Mouse (Mus musculus): ENCODE measurements around the gene 5730455P16Rik. TPM values are rescaled to one million over a fixed set of nuclear protein-coding genes. Genes with fewer than 3 reads are reported as not detected.
"Not testable (repeated sequence)": the region's sequence is repeated elsewhere in the genome, so short reads cannot be mapped to it uniquely, and the experiment has no call there.

5730455P16Rik gene
- total RNA-seq, 2 experiments from 2014 or later: 28.9 to 30.8 TPM

DNA sequence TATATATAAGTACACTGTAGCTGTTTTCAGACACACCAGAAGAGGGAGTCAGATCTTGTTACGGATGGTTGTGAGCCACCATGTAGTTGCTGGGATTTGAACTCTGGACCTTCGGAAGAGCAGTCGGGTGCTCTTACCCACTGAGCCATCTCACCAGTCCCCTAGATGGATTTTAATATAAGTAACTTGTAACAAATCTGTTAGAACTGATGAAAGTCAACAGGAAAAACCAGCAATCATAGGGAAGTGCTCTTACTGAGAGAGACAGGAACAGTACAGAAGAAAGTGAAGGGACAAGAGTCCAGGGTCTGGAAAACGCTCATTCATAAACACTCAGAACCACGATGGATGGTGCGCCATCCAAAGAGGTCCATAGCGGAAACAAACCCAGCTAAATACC is 1.4 kb upstream of the 5730455P16Rik start:
- not testable (repeated sequence) for DNase-seq

DNA sequence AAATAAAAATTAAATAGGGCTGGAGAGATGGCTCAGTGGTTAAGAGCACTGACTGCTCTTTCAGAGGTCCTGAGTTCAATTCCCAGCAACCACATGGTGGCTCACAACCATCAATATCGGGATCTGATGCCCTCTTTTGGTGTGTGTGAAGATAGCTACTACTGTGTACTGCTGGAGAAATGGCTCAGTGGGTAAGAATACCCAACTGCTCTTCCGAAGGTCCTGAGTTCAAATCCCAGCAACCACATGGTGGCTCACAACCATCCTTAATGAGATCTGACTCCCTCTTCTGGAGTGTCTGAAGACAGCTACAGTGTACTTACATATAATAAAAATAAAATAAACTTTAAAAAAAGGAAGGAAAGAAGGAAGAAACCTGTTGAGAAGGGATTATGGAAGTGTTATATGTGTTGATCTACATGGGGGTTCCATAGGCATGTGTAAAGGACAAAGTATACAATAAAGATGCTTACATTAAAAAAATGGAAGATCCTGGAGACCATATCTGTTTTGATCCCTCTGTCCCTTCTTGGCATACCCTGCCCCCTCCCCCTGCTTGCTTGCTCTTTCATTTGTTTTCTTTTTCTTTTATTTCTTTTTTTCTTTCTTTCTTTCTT is 726 bp upstream of the 5730455P16Rik start:
- DNase-seq: not testable (repeated sequence)

DNA sequence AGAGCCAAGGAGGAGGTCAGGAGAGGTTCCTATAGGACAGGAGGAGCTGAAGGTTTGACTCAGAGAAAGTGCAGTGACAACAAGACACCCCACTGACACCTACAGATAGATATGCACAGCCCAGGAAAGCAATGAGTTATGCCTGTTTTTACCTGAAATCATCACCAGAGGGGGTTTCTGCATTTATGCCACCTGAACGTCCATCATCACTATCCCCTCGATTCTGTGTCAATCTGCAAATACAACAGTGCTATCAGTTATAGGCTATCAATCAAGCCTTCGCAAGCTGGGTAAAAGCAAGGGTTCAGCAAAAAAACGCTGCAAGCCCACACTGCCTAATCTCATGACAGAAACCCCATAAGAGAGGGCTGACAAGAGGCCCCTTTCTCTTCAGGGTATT is 1.2 kb downstream of the 5730455P16Rik start:
- DNase-seq: no peak

DNA sequence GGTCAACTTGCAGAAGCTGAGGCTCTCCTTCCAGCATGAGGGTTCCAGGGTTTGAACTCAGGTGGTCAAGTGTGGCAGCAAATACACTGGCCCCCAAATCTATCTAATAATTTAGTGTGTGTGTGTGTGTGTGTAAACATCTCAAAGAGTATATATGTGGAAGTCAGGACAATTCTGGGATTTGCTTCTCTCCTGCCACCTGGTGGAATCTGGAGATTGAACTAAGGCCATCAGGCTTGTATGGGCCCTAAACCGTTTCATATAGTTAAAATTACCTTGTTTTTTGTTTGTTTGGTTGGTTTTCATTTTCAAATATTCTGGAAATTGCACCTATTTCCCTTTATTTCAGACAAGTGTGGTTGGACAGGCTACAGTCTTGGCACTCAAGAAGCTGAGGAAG is 8.9 kb downstream of the 5730455P16Rik start:
- no peak for DNase-seq

DNA sequence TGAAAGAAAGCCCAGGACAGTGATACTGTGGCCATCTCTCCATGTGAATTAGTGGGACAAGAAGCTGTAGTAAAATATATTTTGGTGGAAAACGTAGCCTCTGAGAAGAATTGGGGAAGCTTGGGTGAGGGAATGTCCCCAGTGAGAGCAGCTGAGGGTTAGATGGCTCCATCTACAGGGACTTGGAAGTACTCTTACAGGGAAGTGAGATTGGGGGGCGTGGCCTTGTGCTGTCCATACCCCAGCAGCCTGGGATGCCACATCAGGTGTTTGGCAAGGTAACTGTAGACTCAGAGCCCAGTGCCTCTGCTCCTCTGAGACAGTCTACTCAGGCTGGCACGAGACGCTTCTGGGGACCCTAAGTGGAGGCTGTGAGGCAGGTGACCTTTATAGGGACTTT is 23.0 kb downstream of the 5730455P16Rik start:
- no peak for DNase-seq

DNA sequence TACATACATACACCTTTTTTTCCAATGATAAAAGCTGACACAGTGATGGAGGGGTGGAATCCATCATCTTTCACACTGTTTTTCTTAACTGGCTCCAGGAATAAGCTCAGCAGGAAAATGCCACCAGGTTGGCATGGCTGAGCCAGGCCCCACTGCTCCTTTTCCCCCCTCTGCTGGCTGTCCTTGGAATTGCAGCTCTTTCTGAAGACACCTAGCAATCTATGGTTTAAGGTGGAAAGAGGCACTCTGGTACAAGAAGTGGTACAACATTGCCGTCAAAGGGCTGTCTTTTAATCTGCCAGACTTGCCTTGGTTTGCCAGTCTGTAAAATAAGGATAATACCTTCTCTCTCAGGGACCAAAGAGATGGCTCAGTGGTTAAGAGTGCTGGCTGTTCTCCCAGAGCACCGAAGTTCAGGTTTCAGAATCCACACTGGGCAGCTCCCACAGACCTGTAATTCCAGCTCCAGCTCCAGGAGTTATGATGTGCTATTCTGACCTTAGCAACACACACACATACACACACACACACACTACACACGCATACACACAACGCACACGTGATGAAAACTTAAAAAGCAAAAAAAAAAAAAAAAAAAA is 25.9 kb downstream of the 5730455P16Rik start:
- peak; percentile 46 for DNase-seq

DNA sequence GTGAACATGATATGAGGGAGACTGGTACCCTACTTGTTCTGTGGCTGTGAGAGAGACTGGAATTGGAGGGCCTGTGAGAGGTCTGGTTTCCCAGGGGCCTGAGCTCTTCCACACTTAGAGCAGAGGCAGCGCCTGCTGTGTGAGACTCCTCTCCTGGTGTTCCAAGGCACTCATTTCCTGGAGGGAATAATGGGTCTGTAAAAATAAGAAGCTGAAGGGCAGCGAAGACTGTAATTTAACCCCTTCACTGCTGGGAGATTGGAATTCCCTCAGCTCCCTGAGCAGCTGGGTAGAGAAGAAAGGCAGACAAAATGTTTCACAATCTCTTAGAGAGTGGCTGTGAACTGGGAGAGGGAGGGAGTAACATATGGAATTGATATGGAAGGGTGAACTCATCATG is 35.4 kb downstream of the 5730455P16Rik start:
- no peak for DNase-seq

DNA sequence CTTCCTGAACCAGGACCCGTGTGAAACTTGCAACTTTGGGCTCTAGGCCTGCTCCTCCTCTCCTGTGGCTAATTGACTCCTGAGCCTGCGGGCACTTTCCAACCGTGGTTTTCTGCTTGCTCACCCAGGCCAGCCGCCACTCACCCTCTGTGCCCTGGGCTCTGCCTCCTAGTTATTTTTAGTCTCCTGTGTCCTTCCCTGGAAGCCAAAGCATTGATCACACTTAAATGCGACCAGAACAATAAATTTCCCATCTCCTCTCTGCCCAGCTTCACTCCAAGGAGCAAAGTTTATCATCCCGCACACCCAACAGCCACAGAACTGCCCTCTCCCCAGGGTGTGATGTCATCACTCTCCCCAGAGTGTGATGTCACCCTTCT is 41.5 kb downstream of the 5730455P16Rik start:
- no peak for DNase-seq

DNA sequence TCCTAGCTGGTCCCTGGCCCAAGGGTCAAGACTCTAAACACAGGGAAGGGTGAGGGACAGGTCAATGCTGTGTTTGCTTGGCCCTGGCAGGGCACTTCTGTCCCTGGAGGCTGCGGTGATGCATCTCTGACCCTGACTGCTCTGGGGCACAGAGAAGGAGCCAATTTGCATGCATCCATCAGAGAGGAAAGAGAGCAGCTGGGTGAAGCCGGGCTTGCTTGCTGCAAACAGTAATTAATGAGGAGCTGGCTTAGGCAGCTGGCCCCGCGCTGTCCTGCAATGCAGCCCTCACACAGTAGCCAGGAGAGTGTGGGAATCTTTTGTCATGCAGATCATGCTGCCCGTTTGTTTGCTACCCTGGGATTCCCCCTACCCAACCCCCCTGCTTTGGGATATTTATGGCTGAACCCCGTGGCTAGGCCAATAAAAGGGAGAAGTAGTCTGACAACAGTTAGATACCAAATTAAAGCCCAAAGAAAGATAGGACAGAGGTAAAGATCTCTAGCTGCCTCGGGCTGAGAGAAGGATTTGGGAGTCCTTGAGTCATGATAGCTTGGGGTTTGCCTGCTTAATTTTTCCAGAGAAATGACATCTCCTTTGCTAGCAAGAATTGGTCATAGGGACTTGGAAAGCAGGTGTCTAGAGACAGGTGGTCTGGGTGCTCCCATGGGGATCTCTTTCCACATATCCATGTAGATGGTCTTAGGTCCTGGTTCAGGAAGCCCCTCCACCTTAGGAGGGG is 42.1 kb downstream of the 5730455P16Rik start:
- DNase-seq: no peak

DNA sequence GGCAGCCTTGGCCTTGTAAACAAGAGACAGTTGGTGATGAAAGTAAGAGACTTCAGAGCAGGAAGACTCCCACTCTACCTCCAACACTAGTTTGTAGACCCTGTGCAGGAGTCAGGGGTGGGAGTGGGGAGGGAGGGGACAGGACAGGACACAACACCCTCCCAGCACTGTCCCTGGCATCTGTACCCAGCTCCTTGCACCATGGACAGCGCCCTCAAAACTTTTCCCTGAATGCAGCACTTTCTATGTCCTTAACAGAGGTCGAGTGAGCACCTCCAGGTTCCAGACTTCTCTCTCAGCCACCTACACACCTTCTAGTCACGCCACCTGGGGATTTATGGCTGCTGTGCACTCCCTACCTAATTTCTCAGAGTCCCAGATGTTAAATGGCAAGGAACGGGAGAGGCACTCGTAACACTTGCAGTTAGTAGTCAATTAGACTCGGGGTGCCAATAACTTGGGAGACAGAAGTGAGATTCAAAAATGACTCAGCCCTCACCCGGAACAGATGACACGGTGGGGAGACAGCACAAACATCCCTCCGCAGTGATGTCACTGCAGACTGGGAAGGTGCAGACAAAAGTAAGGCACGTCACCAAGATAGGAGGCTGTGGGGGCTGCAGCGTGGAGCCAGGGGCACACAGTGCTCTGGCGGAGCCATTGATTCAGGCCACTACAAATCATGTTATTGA is 45.0 kb downstream of the 5730455P16Rik start:
- DNase-seq: no peak

DNA sequence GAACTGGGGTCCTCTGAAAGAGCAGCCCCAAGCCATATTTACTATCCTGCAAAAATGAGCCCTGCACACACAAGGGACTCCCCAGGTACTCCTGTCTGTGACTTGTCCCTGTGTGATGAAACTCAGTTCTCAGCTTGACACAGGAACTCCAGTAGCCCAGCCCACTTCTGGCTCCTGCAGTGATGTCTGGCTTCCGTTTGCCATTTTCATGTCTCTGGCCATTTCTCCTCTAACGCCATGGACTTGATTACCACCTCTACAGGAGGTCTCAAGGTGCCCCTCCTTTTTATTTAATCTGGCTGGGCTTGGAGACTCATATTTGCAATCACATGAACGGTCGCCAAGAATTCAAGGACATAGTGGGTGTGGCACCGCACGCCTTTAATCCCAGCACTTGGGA is 53.2 kb downstream of the 5730455P16Rik start:
- DNase-seq: no peak

DNA sequence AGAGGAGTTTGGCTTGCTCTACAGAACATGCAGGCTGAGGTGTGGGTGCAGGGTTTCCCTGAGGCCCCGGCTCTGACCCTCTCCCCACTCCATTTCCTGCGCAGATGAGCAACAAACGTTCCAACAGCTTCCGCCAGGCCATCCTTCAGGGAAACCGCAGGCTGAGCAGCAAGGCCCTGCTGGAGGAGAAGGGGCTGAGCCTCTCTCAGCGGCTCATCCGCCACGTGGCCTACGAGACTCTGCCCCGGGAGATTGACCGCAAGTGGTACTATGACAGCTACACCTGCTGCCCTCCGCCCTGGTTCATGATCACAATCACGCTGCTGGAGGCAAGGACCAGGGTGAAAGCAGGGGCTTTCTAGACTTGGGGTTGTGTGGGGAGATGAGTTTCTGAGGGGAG is 54.6 kb downstream of the 5730455P16Rik start:
- DNase-seq: no peak

DNA sequence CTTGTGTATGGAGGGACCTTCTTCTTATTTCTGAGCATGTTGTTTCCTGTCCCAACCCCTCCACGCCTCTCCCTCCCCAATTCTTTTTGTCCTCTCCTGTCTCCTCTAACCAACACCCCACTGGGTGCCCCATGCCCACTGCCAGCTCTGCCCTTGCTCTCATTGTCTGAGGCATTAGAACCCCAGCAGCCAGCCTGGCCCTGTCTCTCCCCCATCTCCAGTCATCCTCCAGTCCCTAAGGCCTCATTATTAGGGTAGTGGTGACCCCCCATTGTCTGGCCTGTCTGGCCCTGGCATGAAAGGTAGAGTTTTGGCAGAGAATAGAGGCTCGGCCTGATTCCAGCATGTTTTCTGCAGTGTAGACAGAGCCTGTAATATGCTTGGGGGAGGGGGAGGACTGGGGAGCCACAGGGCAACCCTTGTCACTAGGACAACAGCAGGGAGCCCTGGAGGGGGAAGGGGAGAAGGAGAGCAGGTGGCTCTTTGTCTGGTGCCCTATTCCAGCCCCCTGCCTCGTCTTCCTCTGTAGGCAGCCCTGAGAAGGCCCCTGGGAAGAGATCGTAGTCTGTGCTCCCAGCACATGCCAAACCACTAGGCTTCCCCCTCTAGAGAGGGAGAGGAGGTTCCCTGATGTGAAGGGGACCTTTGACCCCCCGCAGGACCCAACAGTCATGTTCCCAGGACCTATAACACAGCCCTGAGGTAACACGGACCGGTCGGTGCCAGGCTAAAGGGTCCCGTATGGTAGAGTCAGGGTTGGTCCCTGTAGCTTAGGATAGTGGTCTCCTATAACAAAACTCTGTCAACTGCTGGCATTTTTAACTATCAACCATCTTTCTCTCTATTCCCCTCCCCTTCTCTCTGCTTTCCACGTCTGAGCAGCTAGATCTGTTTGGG is 61.8 kb downstream of the 5730455P16Rik start:
- no peak for DNase-seq

DNA sequence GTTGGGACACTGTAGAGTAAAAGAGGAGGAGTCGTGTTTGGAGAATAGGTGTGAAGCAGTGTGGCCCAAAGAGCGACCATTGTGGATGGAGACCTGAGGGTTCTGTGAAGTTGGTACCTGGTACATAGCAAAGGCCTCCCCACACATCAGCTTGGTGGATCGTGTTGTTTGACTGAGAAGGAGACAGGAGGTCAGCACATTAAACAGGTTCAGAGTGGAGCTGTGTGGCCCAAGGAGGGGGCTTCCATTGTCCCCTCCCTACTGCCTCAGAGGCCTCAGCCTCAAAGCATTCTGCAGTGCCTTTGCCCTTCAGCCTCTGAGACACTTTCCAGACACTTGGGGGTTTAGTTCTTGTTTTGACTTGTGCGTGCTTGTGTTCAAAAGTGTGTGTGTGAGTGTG is 63.9 kb downstream of the 5730455P16Rik start:
- DNase-seq: no peak

DNA sequence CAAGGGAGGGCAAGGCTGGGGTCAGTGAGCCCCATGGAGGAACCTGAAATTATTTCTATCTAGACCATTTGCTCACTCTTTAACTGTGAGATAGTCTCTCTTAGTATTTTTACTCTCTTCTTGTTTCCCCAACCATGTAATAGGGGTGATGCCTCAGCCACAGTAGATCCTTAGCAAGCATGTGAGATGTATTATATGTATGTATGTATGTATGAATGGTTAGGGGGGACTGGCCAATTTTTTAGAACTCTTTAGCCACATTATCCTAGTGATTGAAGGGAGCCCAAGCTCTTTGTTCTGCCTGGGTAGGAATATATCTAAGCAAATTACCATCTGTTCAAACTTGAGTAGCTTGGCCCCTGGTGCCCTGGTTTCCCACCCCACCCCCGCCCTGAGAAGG is 64.4 kb downstream of the 5730455P16Rik start:
- DNase-seq: no peak

DNA sequence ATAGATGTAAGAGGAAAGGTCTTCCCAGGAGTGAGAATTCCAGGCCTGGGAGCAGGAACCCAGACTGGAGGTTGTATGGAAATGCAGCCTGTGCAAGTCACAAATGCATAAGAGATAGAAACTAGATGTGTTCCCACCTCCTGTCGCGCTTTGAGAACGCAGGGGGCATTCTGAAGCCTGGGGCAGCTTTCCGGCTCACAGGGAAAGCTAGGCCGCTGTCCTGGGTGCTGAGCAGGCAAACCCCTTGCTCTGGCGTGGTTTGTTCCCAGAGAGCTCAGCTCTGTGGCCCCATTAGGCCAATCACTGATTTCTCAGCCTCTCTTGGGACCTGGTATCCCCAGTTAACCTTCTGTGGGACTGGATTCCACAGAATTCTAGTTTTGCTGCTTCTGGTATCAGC is 65.3 kb downstream of the 5730455P16Rik start:
- no peak for DNase-seq

DNA sequence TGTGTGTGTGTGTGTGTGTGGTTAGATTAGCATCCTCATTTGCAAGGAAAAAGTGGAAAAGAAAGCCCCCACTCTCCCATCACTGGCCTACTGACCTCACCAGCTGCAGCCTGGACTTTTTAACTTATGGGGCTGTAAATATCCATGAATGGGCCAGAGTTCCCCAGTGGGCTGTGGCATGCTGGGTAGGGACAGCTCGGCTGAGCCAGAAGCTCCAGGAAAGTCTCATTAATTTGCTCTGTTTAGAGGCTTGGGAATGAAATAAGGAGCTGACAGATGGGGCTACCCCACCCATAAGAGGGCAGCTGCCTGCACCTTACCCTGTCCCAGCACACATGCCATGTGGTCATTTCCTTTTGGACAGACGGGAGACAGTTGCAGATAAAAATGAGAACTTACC is 65.8 kb downstream of the 5730455P16Rik start:
- no peak for DNase-seq

DNA sequence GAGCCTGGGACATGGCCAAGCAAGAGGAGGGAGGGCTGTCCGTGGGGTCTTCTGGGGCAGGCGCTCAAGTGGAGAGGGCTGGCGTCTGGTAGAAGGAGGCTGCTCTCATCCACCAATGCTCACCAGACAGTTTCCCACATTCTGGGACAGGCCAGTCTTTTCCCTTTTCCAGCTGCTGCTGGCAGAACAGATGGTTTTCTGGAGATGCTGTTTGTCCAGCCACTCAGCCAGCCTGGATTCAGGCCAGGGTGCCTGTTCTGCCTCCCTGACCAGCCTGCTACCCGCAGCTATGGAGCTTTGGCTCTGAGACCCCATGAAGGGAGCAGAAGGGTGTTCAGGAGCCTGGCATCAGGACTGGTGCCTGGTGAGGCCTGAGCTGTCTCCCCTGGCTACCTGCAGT is 66.6 kb downstream of the 5730455P16Rik start:
- DNase-seq: no peak

All from gastrocnemius, postnatal 25 days (tissue).